Mouse (Mus musculus) gastrocnemius, postnatal 14 days (tissue): ENCODE data around the gene Olfr603. TPM values are rescaled to one million over a fixed set of nuclear protein-coding genes. Genes with fewer than 3 reads are reported as not detected.
"Not testable (repeated sequence)": the region's sequence is repeated elsewhere in the genome, so short reads cannot be mapped to it uniquely, and the experiment has no call there.

Source experiments
- DNase-seq: peaks from one replicate; pipeline ENCODE4 v3.0.0; 2021; ENCODE audit warnings: mixed read lengths
- intact Hi-C: fragments of 180-260 bp; cut with DNase I; formaldehyde crosslinking; loops from one replicate; pipeline ENCODE4 v1.15.1; 2025; ENCODE audit warnings: low total_unique reads
- long read RNA-seq, 2 experiments: library from polyadenylated mRNA; stranded (forward); transcript quantifications; one replicate each; pipeline ENCODE4 v2.0.0; 2021
- microRNA-seq, 2 experiments: library from miRNA; unstranded; fragments of <30 nt; microRNA quantifications; one replicate each; pipeline ENCODE4 v1.2.0; 2021
- total RNA-seq, 2 experiments: library from RNA; stranded (reverse); gene quantifications; 2 replicates each; pipeline ENCODE4 v1.2.3; 2021

Gene Olfr603
- not detected for total RNA-seq
- long read RNA-seq, experiment 1 = 0 reads
- long read RNA-seq, experiment 2 = 0 reads

DNA sequence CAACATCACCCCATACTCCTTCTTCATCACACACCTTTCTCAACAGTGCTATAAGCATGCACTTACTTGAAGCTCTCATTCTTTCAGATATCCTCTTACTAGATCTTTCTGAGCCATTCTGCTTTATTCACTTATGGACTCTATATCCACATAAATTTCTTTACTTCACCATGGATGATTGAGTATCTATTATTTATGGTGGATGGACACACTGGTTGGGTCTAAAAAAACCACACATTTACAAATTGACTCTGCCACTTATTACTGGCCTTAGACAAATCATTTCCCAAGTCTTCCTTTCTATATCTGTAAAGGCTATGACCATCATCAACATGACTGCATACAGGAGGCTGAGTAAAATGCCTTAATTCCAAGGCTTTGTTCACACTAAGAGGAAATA lies at the start of gene Olfr603:
Olfr603 (minus strand) TSS at position 101 of the 400 bp plus-strand sequence.
- DNase-seq = no peak
- intact Hi-C loops = no loop called here

DNA sequence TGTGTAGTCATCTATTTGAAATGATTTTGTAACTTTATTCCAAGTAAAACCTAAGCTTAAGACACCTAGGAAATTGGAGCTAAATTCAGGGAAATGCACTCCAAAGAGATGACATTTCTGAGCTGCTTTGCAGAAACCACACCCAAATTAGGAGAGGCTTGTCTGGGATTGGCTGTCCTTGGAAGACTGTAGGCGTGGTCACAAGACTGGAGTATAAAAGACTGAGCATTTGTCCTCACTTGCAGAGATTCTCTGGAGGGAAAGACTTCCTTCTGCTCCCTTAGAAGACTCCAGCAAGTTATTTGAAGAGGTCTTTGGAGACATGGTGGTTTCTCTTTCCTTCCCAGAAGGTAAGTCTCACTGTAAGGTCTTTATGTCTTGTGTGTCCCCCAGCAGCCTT lies 28.8 kb upstream of the Olfr603 start, which contains the start of gene Usp17lc:
Usp17lc (plus strand) TSS at position 301 of the 400 bp plus-strand sequence.
- DNase-seq, intact Hi-C loops: not testable (repeated sequence)

DNA sequence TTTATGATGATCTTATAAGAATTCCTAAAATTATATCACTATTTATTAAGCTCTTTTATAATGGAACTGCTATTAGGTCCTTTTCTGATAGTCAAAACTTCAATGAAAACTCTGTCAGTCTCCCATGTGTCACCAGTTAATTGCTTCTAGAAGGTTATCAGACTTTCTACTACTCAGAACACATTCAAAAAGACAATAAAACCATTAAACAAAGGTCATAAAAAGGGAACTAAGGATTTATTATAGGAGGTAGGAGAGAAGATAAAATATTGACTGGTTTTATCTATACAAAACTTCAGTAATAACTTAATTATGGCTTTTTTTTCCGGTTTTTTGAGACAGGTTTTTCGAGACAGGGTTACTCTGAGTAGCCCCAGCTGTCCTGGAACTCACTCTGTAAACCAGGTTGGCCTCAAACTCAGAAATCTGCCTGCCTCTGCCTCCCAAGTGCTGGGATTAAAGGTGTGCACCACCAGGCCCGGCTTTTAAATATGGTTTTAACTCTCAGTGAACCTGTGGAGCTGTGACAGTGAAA lies 20.6 kb upstream of the Olfr603 start:
- DNase-seq, intact Hi-C loops: not testable (repeated sequence)

DNA sequence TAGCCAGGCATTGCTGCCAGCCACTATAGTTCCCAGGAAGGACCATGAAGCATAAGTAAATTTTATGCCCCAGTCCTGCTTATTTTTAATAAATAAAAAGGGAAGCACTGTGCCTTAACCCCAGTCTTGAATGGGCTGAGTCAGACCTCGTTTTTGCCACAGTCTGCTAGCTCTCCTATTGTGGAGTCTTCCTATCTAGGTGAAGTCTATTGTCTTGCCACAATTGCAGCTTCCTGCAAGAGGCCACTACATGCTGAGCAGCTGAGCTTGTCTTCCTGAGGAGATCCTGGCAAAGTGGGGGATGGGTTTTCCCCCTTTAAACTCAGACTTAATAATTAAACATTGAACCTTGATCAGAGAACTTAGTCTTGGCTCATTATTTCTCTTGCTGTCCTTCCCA lies 13.0 kb upstream of the Olfr603 start:
- intact Hi-C loops = no loop called here
- no peak for DNase-seq

DNA sequence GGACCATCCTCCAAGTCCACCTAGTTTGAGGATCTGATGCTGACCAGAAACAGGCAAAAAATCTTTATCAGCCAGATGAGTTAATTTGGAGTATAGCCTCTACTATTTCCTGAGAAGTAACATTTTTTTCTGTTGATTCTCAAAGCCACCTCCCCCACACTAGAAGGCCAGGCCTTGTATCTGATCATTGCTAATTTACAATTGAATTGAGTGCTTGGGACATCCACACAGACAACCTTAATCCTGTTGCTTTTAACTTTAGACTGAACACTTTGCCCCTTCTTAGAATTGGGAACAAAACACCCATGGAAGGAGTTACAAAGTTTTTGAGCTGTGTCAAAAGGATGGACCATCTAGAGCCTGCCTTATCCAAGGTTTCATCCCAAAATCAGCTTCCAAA lies 11.8 kb upstream of the Olfr603 start:
- intact Hi-C loops = no loop called here
- DNase-seq = no peak

DNA sequence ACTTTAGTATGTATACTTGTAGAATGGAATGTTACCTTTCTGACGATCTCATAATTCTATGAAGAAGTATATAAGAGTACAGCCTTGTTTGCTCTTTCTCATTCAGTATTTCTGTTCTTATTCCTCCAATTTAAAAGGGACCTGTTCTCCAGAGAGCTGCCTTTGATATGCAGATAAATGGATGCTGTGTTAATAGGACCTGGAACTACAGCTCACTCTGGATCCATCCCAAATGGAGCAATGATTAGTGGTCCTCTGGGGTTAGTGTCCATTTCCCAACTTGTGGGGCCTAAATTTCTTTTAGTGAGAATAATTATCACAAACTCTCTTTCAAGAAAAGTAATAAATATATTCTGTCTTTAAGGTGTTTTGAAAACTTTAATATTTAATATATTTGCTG lies 23.4 kb downstream of the Olfr603 start, which contains the start of gene Olfr601:
Olfr601 (minus strand) TSS at position 101 of the 400 bp plus-strand sequence.
- intact Hi-C loops = no loop called here
- no peak for DNase-seq

DNA sequence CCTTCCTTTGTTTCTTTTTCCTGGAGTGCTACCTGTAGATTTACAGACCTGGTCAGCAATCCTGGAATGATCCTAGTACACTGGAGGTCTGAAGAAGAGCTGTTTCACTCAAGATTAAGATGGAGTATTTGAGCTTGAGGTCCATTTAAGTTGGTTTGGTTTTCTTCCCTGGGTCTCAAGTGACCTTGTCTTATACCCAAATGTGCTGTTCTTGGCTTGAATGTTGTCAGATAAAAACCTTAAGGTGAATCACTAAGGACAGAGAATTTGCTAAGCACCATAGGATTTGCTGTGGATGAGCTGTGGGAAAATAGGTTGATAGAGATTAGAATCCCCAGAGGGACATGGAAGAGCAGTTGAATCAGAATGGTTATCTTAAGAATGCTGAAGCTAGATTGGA lies 36.4 kb downstream of the Olfr603 start, which contains the start of gene Olfr600:
Olfr600 (minus strand) TSS at position 101 of the 400 bp plus-strand sequence.
- intact Hi-C loops = no loop called here
- DNase-seq = no peak

DNA sequence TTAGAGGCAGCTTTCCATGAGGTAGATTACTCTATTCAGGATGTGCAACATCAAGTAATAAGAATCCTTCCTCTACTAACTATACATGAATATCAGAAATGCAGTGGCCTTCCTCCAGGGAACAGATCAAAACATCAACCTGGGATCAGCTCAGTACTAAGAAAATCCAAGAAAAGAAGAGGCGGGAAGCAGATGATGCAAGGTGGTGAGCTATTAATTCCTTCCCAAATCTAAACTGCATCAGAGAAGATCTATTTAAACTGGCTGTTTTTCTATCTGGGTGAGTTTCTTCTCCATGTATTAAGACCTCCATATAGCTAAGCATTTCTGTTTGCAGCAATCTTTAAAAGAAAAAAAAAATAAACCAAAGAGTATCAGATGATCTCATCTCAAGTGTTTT lies 50.4 kb downstream of the Olfr603 start, which contains the start of gene Olfr599:
Olfr599 (plus strand) TSS at position 301 of the 400 bp plus-strand sequence.
- DNase-seq = no peak
- intact Hi-C loops = no loop called here

Small RNAs within 50 kb of the gene (microRNA-seq; reads per million reads assigned to microRNA genes)
- gene Gm25774 = 0 reads per million in 2 experiments

Other genes with a start within 250 kb of the Olfr603 start
- gene Olfr588-ps1, start 245.3 kb downstream of the Olfr603 start, total RNA-seq = not detected
- gene Olfr589, start 229.8 kb downstream of the Olfr603 start, total RNA-seq = not detected
- gene Olfr591, start 207.8 kb downstream of the Olfr603 start, total RNA-seq = not detected
- not detected for gene Olfr592, start 201.4 kb downstream of the Olfr603 start, total RNA-seq
- gene Olfr593, start 174.3 kb downstream of the Olfr603 start, total RNA-seq = not detected
- gene Olfr594, start 169.2 kb downstream of the Olfr603 start, total RNA-seq = not detected
- gene Usp17ld, start 133.7 kb downstream of the Olfr603 start, total RNA-seq = not detected
- not detected for gene Olfr596, start 80.5 kb downstream of the Olfr603 start, total RNA-seq
- not detected for gene Olfr597, start 69.9 kb downstream of the Olfr603 start, total RNA-seq
- not detected for gene Olfr598, start 62.6 kb downstream of the Olfr603 start, total RNA-seq
- gene Olfr599, start 50.3 kb downstream of the Olfr603 start, total RNA-seq = not detected
- gene Olfr600, start 36.5 kb downstream of the Olfr603 start, total RNA-seq = not detected
- gene Olfr601, start 23.5 kb downstream of the Olfr603 start, total RNA-seq = not detected
- gene Usp17lc, start 28.9 kb upstream of the Olfr603 start, total RNA-seq = not detected
- gene Olfr605, start 59.3 kb upstream of the Olfr603 start, total RNA-seq = not detected
- gene Olfr606, start 62.9 kb upstream of the Olfr603 start, total RNA-seq = not detected
- gene Olfr607, start 78.0 kb upstream of the Olfr603 start, total RNA-seq = not detected
- gene Olfr608, start 83.7 kb upstream of the Olfr603 start, total RNA-seq = not detected
- not detected for gene Olfr609, start 111.9 kb upstream of the Olfr603 start, total RNA-seq
- gene Olfr610, start 125.9 kb upstream of the Olfr603 start, total RNA-seq = not detected
- gene Olfr611, start 134.7 kb upstream of the Olfr603 start, total RNA-seq = not detected
- gene Olfr612, start 156.5 kb upstream of the Olfr603 start, total RNA-seq = not detected
- not detected for gene Olfr613, start 161.9 kb upstream of the Olfr603 start, total RNA-seq
- not detected for gene Olfr615, start 169.9 kb upstream of the Olfr603 start, total RNA-seq
- not detected for gene Olfr616, start 183.0 kb upstream of the Olfr603 start, total RNA-seq
- not detected for gene Olfr617, start 186.9 kb upstream of the Olfr603 start, total RNA-seq
- not detected for gene Olfr618, start 203.9 kb upstream of the Olfr603 start, total RNA-seq
- not detected for gene Olfr619, start 214.4 kb upstream of the Olfr603 start, total RNA-seq
- gene Olfr620, start 226.4 kb upstream of the Olfr603 start, total RNA-seq = not detected